Mouse (Mus musculus) midbrain, embryonic 11.5 days (tissue): ENCODE data around the gene Mettl5. TPM values are rescaled to one million over a fixed set of nuclear protein-coding genes. Genes with fewer than 3 reads are reported as not detected.
A peak's percentile ranks its signal among the peaks of the same experiment; 100 is the strongest.

ENCODE experiments used
- ATAC-seq: fragments of 200-750 bp; cut with Nextera tagmentation; 2 replicates; pipeline ENCODE4 v1.8.0; 2017; ENCODE audit warnings: moderate TSS enrichment, moderate library complexity; ENCODE audit not compliant: low FRiP score
- DNase-seq: peaks from one replicate; pipeline ENCODE4 v3.0.0; 2015; ENCODE audit warnings: low spot score; ENCODE audit errors: missing footprints
- H3K27ac ChIP-seq: fragments of 300-500 bp; sonication (generic); 2 replicates; pipeline ENCODE4 v1.5.1; 2014; ENCODE audit warnings: low read depth, low read length
- H3K27me3 ChIP-seq: fragments of 300-500 bp; sonication (generic); 2 replicates; pipeline ENCODE4 v1.6.1; 2014; ENCODE audit warnings: mild to moderate bottlenecking, low read length, moderate library complexity, mixed read lengths; ENCODE audit not compliant: control insufficient read depth, insufficient read depth
- H3K36me3 ChIP-seq: fragments of 300-500 bp; sonication (generic); 2 replicates; pipeline ENCODE4 v1.6.1; 2014; ENCODE audit warnings: mild to moderate bottlenecking, low read length, moderate library complexity, mixed read lengths; ENCODE audit not compliant: control insufficient read depth, insufficient read depth
- H3K4me1 ChIP-seq: fragments of 300-500 bp; sonication (generic); 2 replicates; pipeline ENCODE4 v1.6.1; 2014; ENCODE audit warnings: low read length; ENCODE audit not compliant: control insufficient read depth, insufficient read depth
- H3K4me2 ChIP-seq: fragments of 300-500 bp; sonication (generic); 2 replicates; pipeline ENCODE4 v1.6.1; 2014; ENCODE audit warnings: mild to moderate bottlenecking, moderate library complexity
- H3K4me3 ChIP-seq: fragments of 300-500 bp; sonication (generic); 2 replicates; pipeline ENCODE4 v1.5.1; 2014; ENCODE audit warnings: low read depth, low read length
- H3K9ac ChIP-seq: fragments of 300-500 bp; sonication (generic); 2 replicates; pipeline ENCODE4 v1.6.1; 2014; ENCODE audit warnings: low read length
- H3K9me3 ChIP-seq: fragments of 300-500 bp; sonication (generic); 2 replicates; pipeline ENCODE4 v1.6.1; 2016; ENCODE audit warnings: low read length; ENCODE audit not compliant: control insufficient read depth
- WGBS: fragments of 180-500 bp; shearing (Covaris S2); extraction: QIAGEN DNeasy Blood & Tissue Kit; methylation state at CpG from one replicate; pipeline ENCODE4 v1.1.7; 2014; 5-methylcytosine and 5-hydroxymethylcytosine counted together
- polyA plus RNA-seq: library from polyadenylated mRNA; unstranded; fragments of >200 nt; fragmentation: Nextera tagmentation; extraction: Ambion mirVana; gene quantifications from 2 replicates; pipeline ENCODE4 v1.2.1, GENCODE M21; 2014

Mettl5 gene
- polyA plus RNA-seq, 1 experiment from 2014 or later: 37.6 TPM

DNA sequence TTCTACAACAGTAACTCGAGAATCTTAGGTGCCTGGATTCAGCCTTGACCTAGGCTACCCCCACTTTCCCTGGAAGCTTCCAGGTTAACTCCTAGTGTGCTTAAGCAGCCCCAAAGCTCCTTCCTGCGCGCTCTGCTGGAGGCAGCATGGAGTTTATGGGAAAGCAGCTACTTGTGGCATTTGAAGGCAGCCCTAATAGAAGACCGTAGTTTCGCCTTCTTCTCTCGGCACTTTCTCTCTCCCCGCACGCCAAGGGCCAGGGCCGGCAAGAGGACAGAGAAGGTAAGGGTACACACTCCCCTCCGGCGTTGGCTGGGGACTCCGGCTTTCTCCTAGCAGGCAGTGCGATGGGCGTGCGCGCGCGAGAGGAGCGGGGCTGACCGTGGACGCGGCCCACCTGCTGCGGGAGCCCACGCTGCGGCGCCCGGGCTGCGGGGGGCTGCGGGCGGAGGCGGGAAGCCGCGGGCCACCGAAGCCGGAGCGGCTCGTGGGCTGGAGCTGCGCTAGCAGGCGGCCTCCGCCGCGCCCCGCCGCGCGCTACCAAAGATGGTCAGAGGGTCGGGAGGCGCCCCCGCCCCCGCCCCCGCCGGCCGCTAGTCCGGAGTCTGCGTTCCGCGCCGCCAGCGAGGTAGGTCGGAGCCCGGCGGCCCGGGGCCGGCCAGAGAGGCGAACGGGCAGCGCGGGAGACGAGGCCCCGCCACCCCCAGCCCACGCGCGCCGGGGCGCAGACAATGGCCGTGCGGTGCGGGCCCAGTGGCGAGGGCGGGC is 62.9 kb downstream of the Mettl5 start:
- WGBS: under 1% methylated on average over 44 of the region's 80 CpGs
- no peaks in the 10 kb centered on the region for H3K9me3 ChIP-seq
- ATAC-seq (peak; percentile 87), DNase-seq (peak; percentile 95)
- H3K9ac ChIP-seq: peak overlapping the region; percentile 97
- H3K4me3 ChIP-seq: peak overlapping the region; percentile 79
- peaks cover 15% of the 10 kb centered on the region for H3K4me1 ChIP-seq
- H3K36me3 ChIP-seq: no peaks in the 10 kb centered on the region
- H3K4me2 ChIP-seq: peak overlapping the region; percentile 92
- H3K27ac ChIP-seq: peak overlapping the region; percentile 87
- no peaks in the 10 kb centered on the region for H3K27me3 ChIP-seq

DNA sequence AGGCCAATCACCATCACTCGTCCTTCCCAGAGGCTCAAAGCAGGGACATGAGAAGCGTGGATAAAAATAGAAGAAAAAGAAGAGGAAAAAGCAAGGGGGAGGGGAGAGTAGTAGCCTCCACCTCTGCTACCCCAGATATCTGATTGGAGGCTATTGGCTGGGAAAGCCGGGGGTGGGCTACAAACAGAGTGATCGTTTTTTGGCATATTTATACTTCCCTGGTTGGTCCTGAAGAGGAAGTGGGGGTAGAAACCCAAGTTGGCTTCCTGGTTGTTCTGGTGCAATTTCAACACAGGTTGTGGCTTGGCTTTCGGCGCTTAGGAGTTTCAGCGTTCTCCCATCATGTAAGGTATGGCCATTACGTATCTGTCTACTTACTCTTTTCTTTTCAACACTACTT is 63.7 kb downstream of the Mettl5 start, which contains the start of gene Klhl23:
Gene Klhl23, plus strand, starts transcription at position 234 of the 400 bp plus-strand sequence.
- 32% methylated on average over 8 of the region's 8 CpGs for WGBS
- Histone ChIP-seq H3K27ac (peak within 1 kb of the TSS; percentile 87), H3K27me3 (no peaks in the 10 kb centered on the region), H3K4me2 (peak within 1 kb of the TSS; percentile 92), H3K36me3 (no peaks in the 10 kb centered on the region), H3K4me3 (peak within 1 kb of the TSS; percentile 79), H3K9ac (peak within 1 kb of the TSS; percentile 97), H3K9me3 (no peaks in the 10 kb centered on the region), H3K4me1 (peaks cover 15% of the 10 kb centered on the region)
- ATAC-seq (no peak), DNase-seq (no peak)

Other genes starting within 250 kb of the Mettl5 start
- gene Bbs5, start 238.4 kb downstream of the Mettl5 start, polyA plus RNA-seq: 12.4 and 19.5 TPM in 2 replicates
- 0.12 and 0.40 TPM in 2 replicates for gene Klhl41, start 215.5 kb downstream of the Mettl5 start, polyA plus RNA-seq
- gene Fastkd1, start 172.1 kb downstream of the Mettl5 start, polyA plus RNA-seq: 21.0 and 21.8 TPM in 2 replicates
- gene Ppig, start 163.1 kb downstream of the Mettl5 start, polyA plus RNA-seq: 128 and 155 TPM in 2 replicates
- 3.8 and 3.9 TPM in 2 replicates for gene Ccdc173, start 96.0 kb downstream of the Mettl5 start, polyA plus RNA-seq
- 44.3 and 49.9 TPM in 2 replicates for gene Phospho2, start 96.0 kb downstream of the Mettl5 start, polyA plus RNA-seq
- gene Klhl23, start 63.7 kb downstream of the Mettl5 start, polyA plus RNA-seq: 35.0 and 38.2 TPM in 2 replicates
- 440 and 468 TPM in 2 replicates for gene Ssb, start 24.1 kb downstream of the Mettl5 start, polyA plus RNA-seq
- 17.1 and 18.9 TPM in 2 replicates for gene Ubr3, start 11.6 kb upstream of the Mettl5 start, polyA plus RNA-seq
- gene Myo3b, start 153.5 kb upstream of the Mettl5 start, polyA plus RNA-seq: not detected in 2 replicates